Mouse (Mus musculus): ENCODE results near the gene Olfr342.

The Olfr342 gene

GRCm38 (mm10) chr2:36524698-36525097 is at the start of gene Olfr342:
Gene Olfr342 (plus strand): TSS chr2:36524998.
- no peak for DNase-seq

GRCm38 (mm10) chr2:36482368-36482767 is 42.4 kb upstream of the Olfr342 start, which contains the start of gene Olfr341:
Gene Olfr341 (minus strand): TSS chr2:36482468.
- no peak for DNase-seq

GRCm38 (mm10) chr2:36565156-36565555 is 40.4 kb downstream of the Olfr342 start:
- no peak for DNase-seq

GRCm38 (mm10) chr2:36566362-36566761 is 41.6 kb downstream of the Olfr342 start, which contains the start of gene Olfr344:
Gene Olfr344 (plus strand): TSS chr2:36566662.
- no peak for DNase-seq

- no peak for DNase-seq
These were observed 42.2 kb downstream of the Olfr342 start for GRCm38 (mm10) chr2:36567022-36567421.

- DNase-seq = no peak
These were observed 43.0 kb downstream of the Olfr342 start for GRCm38 (mm10) chr2:36567845-36568244.
